Mouse (Mus musculus) megakaryocyte, embryonic 14.5 days (primary cell): ENCODE results near the gene Tent5b. TPM values are rescaled to one million over a fixed set of nuclear protein-coding genes. Genes with fewer than 3 reads are reported as not detected.

ENCODE experiments used
- H3K27me3 ChIP-seq: replicated peaks from 2 replicates; pipeline ENCODE3; 2012; ENCODE audit warnings: inconsistent platforms
- H3K36me3 ChIP-seq: replicated peaks from 2 replicates; pipeline ENCODE3; 2012; ENCODE audit warnings: low read length, inconsistent platforms, mixed read lengths
- H3K4me1 ChIP-seq: 2 replicates; pipeline ENCODE4 v1.6.1; 2012; ENCODE audit warnings: inconsistent platforms
- H3K4me3 ChIP-seq: replicated peaks from 2 replicates; pipeline ENCODE3; 2012; ENCODE audit warnings: moderate library complexity, mild to moderate bottlenecking, inconsistent platforms
- H3K9me3 ChIP-seq: 2 replicates; pipeline ENCODE4 v1.6.1; 2012; ENCODE audit warnings: inconsistent platforms
- FLI1 ChIP-seq: IDR thresholded peaks from 2 replicates; pipeline ENCODE4 v1.6.1; 2012; ENCODE audit warnings: low read length, inconsistent platforms, mixed read lengths
- GATA1 ChIP-seq: IDR thresholded peaks from 3 replicates; pipeline ENCODE4 v1.6.1; 2012; ENCODE audit warnings: mixed read lengths, low read length, inconsistent platforms, borderline replicate concordance
- polyA plus RNA-seq: library from polyadenylated mRNA; stranded (reverse); fragments of >175 nt; gene quantifications from 2 replicates; pipeline ENCODE4 v1.2.3, GENCODE M21; 2012; ENCODE audit warnings: low replicate concordance; ENCODE audit not compliant: insufficient read depth

Tent5b gene
- polyA plus RNA-seq, 1 experiment = not detected

- Histone ChIP-seq H3K27me3 (peaks cover 57% of the 10 kb centered on the region), H3K36me3 (no peaks in the 10 kb centered on the region), H3K4me3 (no peak overlapping the region), H3K9me3 (peaks cover 11% of the 10 kb centered on the region), H3K4me1 (peaks cover 21% of the 10 kb centered on the region)
- TF ChIP-seq FLI1 (no peak), GATA1 (no peak)
These were observed 32.6 kb upstream of the Tent5b start for GRCm38 (mm10) chr4:133447366-133447765.

GRCm38 (mm10) chr4:133447967-133448366, 32.0 kb upstream of the Tent5b start:
- H3K9me3 ChIP-seq = peaks cover 11% of the 10 kb centered on the region
- no peaks in the 10 kb centered on the region for H3K36me3 ChIP-seq
- H3K27me3 ChIP-seq = peaks cover 53% of the 10 kb centered on the region
- H3K4me1 ChIP-seq = peaks cover 25% of the 10 kb centered on the region
- H3K4me3 ChIP-seq = no peak overlapping the region
- TF ChIP-seq FLI1 (no peak), GATA1 (no peak)

- peaks cover 45% of the 10 kb centered on the region for H3K27me3 ChIP-seq
- no peak overlapping the region for H3K4me3 ChIP-seq
- H3K9me3 ChIP-seq = peaks cover 11% of the 10 kb centered on the region
- no peaks in the 10 kb centered on the region for H3K36me3 ChIP-seq
- no peak for TF ChIP-seq FLI1
- TF ChIP-seq GATA1 = no peak
- H3K4me1 ChIP-seq = peaks cover 25% of the 10 kb centered on the region
These were observed 31.1 kb upstream of the Tent5b start for GRCm38 (mm10) chr4:133448708-133449388.

GRCm38 (mm10) chr4:133449726-133450125, 30.2 kb upstream of the Tent5b start:
- peaks cover 11% of the 10 kb centered on the region for H3K9me3 ChIP-seq
- peaks cover 43% of the 10 kb centered on the region for H3K27me3 ChIP-seq
- TF ChIP-seq GATA1 = no peak
- TF ChIP-seq FLI1 = no peak
- H3K4me1 ChIP-seq = peaks cover 25% of the 10 kb centered on the region
- no peaks in the 10 kb centered on the region for H3K36me3 ChIP-seq
- no peak overlapping the region for H3K4me3 ChIP-seq

GRCm38 (mm10) chr4:133451536-133451935, 28.4 kb upstream of the Tent5b start:
- H3K4me3 ChIP-seq = peak overlapping the region; percentile 59
- TF ChIP-seq GATA1 = no peak
- no peak for TF ChIP-seq FLI1
- peaks cover 39% of the 10 kb centered on the region for H3K27me3 ChIP-seq
- H3K4me1 ChIP-seq = peaks cover 25% of the 10 kb centered on the region
- no peaks in the 10 kb centered on the region for H3K36me3 ChIP-seq
- H3K9me3 ChIP-seq = peaks cover 3% of the 10 kb centered on the region

- H3K36me3 ChIP-seq = no peaks in the 10 kb centered on the region
- TF ChIP-seq FLI1 (no peak), GATA1 (no peak)
- H3K27me3 ChIP-seq = peaks cover 34% of the 10 kb centered on the region
- no peaks in the 10 kb centered on the region for H3K9me3 ChIP-seq
- peaks cover 22% of the 10 kb centered on the region for H3K4me1 ChIP-seq
- H3K4me3 ChIP-seq = no peak overlapping the region
These were observed 27.5 kb upstream of the Tent5b start for GRCm38 (mm10) chr4:133452433-133452832.

- Histone ChIP-seq H3K4me3 (no peak overlapping the region), H3K4me1 (peaks cover 30% of the 10 kb centered on the region), H3K9me3 (no peaks in the 10 kb centered on the region), H3K27me3 (peaks cover 14% of the 10 kb centered on the region), H3K36me3 (no peaks in the 10 kb centered on the region)
- no peak for TF ChIP-seq GATA1
- no peak for TF ChIP-seq FLI1
These were observed 21.9 kb upstream of the Tent5b start for GRCm38 (mm10) chr4:133458044-133458443.

- H3K27me3 ChIP-seq = peaks cover 10% of the 10 kb centered on the region
- peaks cover 43% of the 10 kb centered on the region for H3K4me1 ChIP-seq
- no peaks in the 10 kb centered on the region for H3K36me3 ChIP-seq
- no peaks in the 10 kb centered on the region for H3K9me3 ChIP-seq
- TF ChIP-seq GATA1 (no peak), FLI1 (no peak)
- H3K4me3 ChIP-seq = no peak overlapping the region
These were observed 19.9 kb upstream of the Tent5b start for GRCm38 (mm10) chr4:133460006-133460405.

GRCm38 (mm10) chr4:133460796-133461325, 19.1 kb upstream of the Tent5b start:
- Histone ChIP-seq H3K9me3 (no peaks in the 10 kb centered on the region), H3K4me3 (peak overlapping the region; percentile 50), H3K27me3 (peaks cover 12% of the 10 kb centered on the region), H3K4me1 (peaks cover 43% of the 10 kb centered on the region), H3K36me3 (no peaks in the 10 kb centered on the region)
- TF ChIP-seq FLI1 = no peak
- no peak for TF ChIP-seq GATA1

GRCm38 (mm10) chr4:133461362-133461761, 18.6 kb upstream of the Tent5b start:
- Histone ChIP-seq H3K27me3 (peaks cover 9% of the 10 kb centered on the region), H3K4me3 (peak overlapping the region; percentile 50), H3K9me3 (no peaks in the 10 kb centered on the region), H3K36me3 (no peaks in the 10 kb centered on the region), H3K4me1 (peaks cover 43% of the 10 kb centered on the region)
- TF ChIP-seq FLI1 (no peak), GATA1 (no peak)
